Mouse (Mus musculus) retina, postnatal 1 day (tissue): ENCODE measurements around the gene Sftpa1.

ENCODE experiments used
- DNase-seq: peaks from one replicate; pipeline ENCODE4 v3.0.0-alpha.2; 2012

The Sftpa1 gene

GRCm38 (mm10) chr14:41131540-41131939 lies at the start of gene Sftpa1:
Sftpa1 (plus strand) TSS chr14:41131782.
- DNase-seq = no peak

GRCm38 (mm10) chr14:41082408-41082807 lies 49.2 kb upstream of the Sftpa1 start:
- DNase-seq = no peak

- peak; percentile 8 for DNase-seq
Observed at GRCm38 (mm10) chr14:41087509-41087908, 44.1 kb upstream of the Sftpa1 start.

GRCm38 (mm10) chr14:41090777-41091176 lies 40.8 kb upstream of the Sftpa1 start:
- peak; percentile 37 for DNase-seq

- DNase-seq = peak; percentile 20
Observed at GRCm38 (mm10) chr14:41094114-41094513, 37.5 kb upstream of the Sftpa1 start.

GRCm38 (mm10) chr14:41096296-41096860 lies 35.2 kb upstream of the Sftpa1 start:
- no peak for DNase-seq

- no peak for DNase-seq
Observed at GRCm38 (mm10) chr14:41098726-41099125, 32.9 kb upstream of the Sftpa1 start.

GRCm38 (mm10) chr14:41100712-41101111 lies 30.9 kb upstream of the Sftpa1 start:
- DNase-seq = no peak

- no peak for DNase-seq
Observed at GRCm38 (mm10) chr14:41101242-41101641, 30.3 kb upstream of the Sftpa1 start.

- no peak for DNase-seq
Observed at GRCm38 (mm10) chr14:41102269-41102668, 29.3 kb upstream of the Sftpa1 start.

- no peak for DNase-seq
Observed at GRCm38 (mm10) chr14:41104853-41105444, 26.6 kb upstream of the Sftpa1 start, which contains the start of gene Mat1a. Mat1a (plus strand) TSS chr14:41105035.

- no peak for DNase-seq
Observed at GRCm38 (mm10) chr14:41111031-41111668, 20.4 kb upstream of the Sftpa1 start.

- DNase-seq = no peak
Observed at GRCm38 (mm10) chr14:41112944-41113343, 18.6 kb upstream of the Sftpa1 start.

GRCm38 (mm10) chr14:41116271-41116670 lies 15.3 kb upstream of the Sftpa1 start:
- no peak for DNase-seq

GRCm38 (mm10) chr14:41124683-41125082 lies 6.9 kb upstream of the Sftpa1 start:
- no peak for DNase-seq

GRCm38 (mm10) chr14:41127997-41128396 lies 3.6 kb upstream of the Sftpa1 start:
- peak; percentile 36 for DNase-seq

GRCm38 (mm10) chr14:41137006-41137405 lies 5.4 kb downstream of the Sftpa1 start:
- no peak for DNase-seq

- no peak for DNase-seq
Observed at GRCm38 (mm10) chr14:41140686-41141085, 9.1 kb downstream of the Sftpa1 start.

- DNase-seq = no peak
Observed at GRCm38 (mm10) chr14:41146035-41146434, 14.5 kb downstream of the Sftpa1 start.

GRCm38 (mm10) chr14:41146922-41147321 lies 15.3 kb downstream of the Sftpa1 start:
- DNase-seq = no peak

GRCm38 (mm10) chr14:41147356-41147755 lies 15.8 kb downstream of the Sftpa1 start:
- no peak for DNase-seq

- no peak for DNase-seq
Observed at GRCm38 (mm10) chr14:41151220-41151898, 19.8 kb downstream of the Sftpa1 start, which contains the start of gene Mbl1. Mbl1 (plus strand) TSS chr14:41151458.

GRCm38 (mm10) chr14:41160076-41160475 lies 28.5 kb downstream of the Sftpa1 start:
- no peak for DNase-seq

GRCm38 (mm10) chr14:41160743-41161142 lies 29.2 kb downstream of the Sftpa1 start:
- no peak for DNase-seq
